Mouse (Mus musculus): ENCODE measurements around the gene Itga10.

- TF ChIP-seq CTCF (IDR thresholded peaks at IDR 0.05; ENCODE audit: insufficient read depth, low read depth, low read length) (no peak), POLR2A (IDR thresholded peaks at IDR 0.05; ENCODE audit: insufficient read depth, low read depth, low read length) (no peak)
Measured at GRCm38 (mm10) chr3:96683496-96683895, 38.1 kb downstream of the Itga10 start.
